Mouse (Mus musculus) heart, postnatal 0 days (tissue): ENCODE results near the gene Zfp704.

Source experiments
- CTCF ChIP-seq: IDR thresholded peaks from 2 replicates; pipeline ENCODE4 v1.5.1; 2016; ENCODE audit warnings: antibody characterized with exemption, control low read depth, low read depth
- EP300 ChIP-seq: IDR thresholded peaks from 2 replicates; pipeline ENCODE4 v1.6.1; 2016; ENCODE audit warnings: antibody characterized with exemption, low read depth

GRCm38 (mm10) chr3:9454556-9455330 lies 155.1 kb downstream of the Zfp704 start:
- TF ChIP-seq CTCF: no peak
- no peak for TF ChIP-seq EP300
